Mouse (Mus musculus): ENCODE measurements around the gene Scrt2.

DNA sequence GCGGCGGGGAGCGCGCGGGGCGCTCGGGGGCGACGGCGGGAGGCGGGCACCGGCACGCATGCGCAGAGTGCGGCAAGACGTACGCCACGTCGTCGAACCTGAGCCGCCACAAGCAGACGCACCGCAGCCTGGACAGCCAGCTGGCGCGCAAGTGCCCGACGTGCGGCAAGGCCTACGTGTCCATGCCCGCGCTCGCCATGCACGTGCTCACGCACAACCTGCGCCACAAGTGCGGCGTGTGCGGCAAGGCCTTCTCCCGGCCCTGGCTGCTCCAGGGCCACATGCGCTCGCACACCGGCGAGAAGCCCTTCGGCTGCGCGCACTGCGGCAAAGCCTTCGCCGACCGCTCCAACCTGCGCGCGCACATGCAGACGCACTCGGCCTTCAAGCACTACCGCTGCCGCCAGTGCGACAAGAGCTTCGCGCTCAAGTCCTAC lies 12.0 kb downstream of the Scrt2 start:
- TF ChIP-seq CTCF (IDR thresholded peaks at IDR 0.05; ENCODE audit: insufficient read depth, low read depth, low read length) (no peak), POLR2A (IDR thresholded peaks at IDR 0.05; ENCODE audit: insufficient read depth, low read depth, low read length) (no peak)

All from olfactory bulb, adult 2 months (tissue).